Mouse (Mus musculus): Measurements from ENCODE around the gene Nr1h4. TPM values are rescaled to one million over a fixed set of nuclear protein-coding genes. Genes with fewer than 3 reads are reported as not detected.

The Nr1h4 gene
- polyA plus RNA-seq, 1 experiment from 2014 or later: 117 TPM

DNA sequence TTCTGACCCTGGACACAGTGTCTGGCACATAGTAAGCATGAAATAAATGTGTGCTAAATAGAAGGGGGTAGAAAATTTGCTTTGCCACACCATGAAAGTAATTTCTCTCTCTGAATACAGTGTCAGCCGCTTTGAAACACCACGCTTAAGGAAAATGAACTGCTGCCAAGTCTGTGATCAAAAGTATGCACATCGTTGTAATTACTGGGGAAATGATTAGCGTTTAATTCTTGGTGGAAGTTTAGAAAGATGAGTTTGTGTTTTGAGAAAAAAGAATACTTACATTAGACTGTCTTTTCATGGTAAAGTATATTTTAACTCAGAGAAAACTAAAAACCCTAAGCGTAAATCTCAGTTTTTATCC lies 27.8 kb downstream of the Nr1h4 start:
- ATAC-seq: no peak
- Histone ChIP-seq H3K27me3 (replicated peaks; ENCODE audit: control insufficient read depth, insufficient read depth, low read length) (no peaks in the 10 kb centered on the region), H3K36me3 (ENCODE audit: control insufficient read depth, insufficient read depth) (no peaks in the 10 kb centered on the region), H3K9ac (ENCODE audit: low read depth, low read length) (peak overlapping the region; percentile 41), H3K4me3 (ENCODE audit: low read depth, low read length) (peak overlapping the region; percentile 55), H3K9me3 (ENCODE audit: control insufficient read depth) (no peaks in the 10 kb centered on the region), H3K4me1 (replicated peaks; ENCODE audit: control insufficient read depth, insufficient read depth, low read length) (no peaks in the 10 kb centered on the region), H3K27ac (ENCODE audit: low read depth, low read length) (peak overlapping the region; percentile 85), H3K4me2 (replicated peaks; ENCODE audit: low read depth) (peak overlapping the region; percentile 63)
- TF ChIP-seq CTCF (IDR thresholded peaks at IDR 0.05; ENCODE audit: low read depth): no peak
- WGBS: 30% methylated on average over 5 of the region's 5 CpGs

DNA sequence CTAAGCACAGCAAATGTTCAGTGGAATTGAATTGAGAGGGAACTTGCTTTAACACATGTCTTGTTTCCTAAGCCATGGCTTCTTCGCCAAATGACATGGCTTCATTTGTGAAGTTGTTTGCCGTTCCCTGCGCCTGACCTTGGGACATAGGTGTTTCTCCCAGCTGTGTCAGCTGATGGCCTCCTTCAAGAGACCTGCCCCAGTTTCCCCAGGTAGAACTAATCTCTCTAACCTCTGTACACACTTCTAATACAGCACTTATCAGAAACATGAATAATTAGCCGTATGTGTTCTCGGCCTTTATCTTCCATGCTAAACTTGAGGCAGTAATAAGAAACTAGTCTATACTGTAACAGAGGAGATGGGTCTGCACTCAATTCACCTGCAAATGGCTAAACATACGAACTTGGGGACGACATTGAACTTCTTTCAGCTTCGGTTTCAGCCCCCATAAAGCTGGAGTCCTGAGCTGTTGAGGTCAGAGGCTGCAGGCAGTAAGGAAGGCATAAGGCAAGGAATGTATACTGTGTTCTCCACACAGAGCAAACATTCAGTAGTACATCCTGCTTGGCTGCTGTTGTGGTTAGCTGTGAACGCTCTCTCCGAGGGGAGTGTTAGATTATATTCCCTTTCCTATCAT lies 28.3 kb downstream of the Nr1h4 start:
- no peaks in the 10 kb centered on the region for H3K36me3 ChIP-seq (ENCODE audit: control insufficient read depth, insufficient read depth)
- peak; percentile 84 for ATAC-seq
- peak overlapping the region; percentile 55 for H3K4me3 ChIP-seq (ENCODE audit: low read depth, low read length)
- TF ChIP-seq CTCF (IDR thresholded peaks at IDR 0.05; ENCODE audit: low read depth): no peak
- peak overlapping the region; percentile 41 for H3K9ac ChIP-seq (ENCODE audit: low read depth, low read length)
- H3K4me1 ChIP-seq (replicated peaks; ENCODE audit: control insufficient read depth, insufficient read depth, low read length): no peaks in the 10 kb centered on the region
- no peaks in the 10 kb centered on the region for H3K27me3 ChIP-seq (replicated peaks; ENCODE audit: control insufficient read depth, insufficient read depth, low read length)
- peak overlapping the region; percentile 63 for H3K4me2 ChIP-seq (replicated peaks; ENCODE audit: low read depth)
- no peaks in the 10 kb centered on the region for H3K9me3 ChIP-seq (ENCODE audit: control insufficient read depth)
- WGBS: 22% methylated on average over 10 of the region's 10 CpGs
- H3K27ac ChIP-seq (ENCODE audit: low read depth, low read length): peak overlapping the region; percentile 85

DNA sequence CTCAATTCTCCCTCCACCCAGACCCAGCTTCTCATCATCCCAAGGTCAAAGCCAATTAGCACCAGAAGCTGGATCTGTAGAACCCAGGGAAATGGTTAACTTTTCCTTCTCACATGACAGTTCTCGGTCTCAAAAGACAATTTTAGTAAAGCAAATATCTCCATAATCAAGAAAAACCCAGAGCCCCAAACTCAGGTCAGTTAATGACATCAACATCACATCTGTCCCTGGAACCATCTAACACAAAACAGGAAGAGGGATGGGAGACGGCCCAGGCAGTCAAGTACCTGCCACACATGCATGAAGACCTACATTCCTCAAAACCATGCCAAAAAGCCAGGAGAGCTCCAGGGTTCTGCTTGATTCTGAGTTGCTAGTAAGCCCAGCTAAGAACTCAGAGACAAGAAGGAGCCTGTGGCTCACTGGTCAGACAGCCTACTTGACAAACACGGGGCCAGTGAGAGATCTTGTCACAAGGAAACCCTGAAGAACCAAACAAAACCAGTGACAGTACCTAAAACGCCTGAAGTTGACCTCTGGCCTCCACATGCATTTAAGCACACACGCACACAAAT lies 30.3 kb downstream of the Nr1h4 start:
- Histone ChIP-seq H3K27me3 (replicated peaks; ENCODE audit: control insufficient read depth, insufficient read depth, low read length) (no peaks in the 10 kb centered on the region), H3K27ac (ENCODE audit: low read depth, low read length) (peak overlapping the region; percentile 60; the same call in 1 of the 2 replicates), H3K9ac (ENCODE audit: low read depth, low read length) (peak overlapping the region; percentile 40; the same call in 1 of the 2 replicates), H3K4me3 (ENCODE audit: low read depth, low read length) (peak overlapping the region; percentile 1), H3K36me3 (ENCODE audit: control insufficient read depth, insufficient read depth) (peaks cover 2% of the 10 kb centered on the region; the same call in 1 of the 2 replicates), H3K4me1 (replicated peaks; ENCODE audit: control insufficient read depth, insufficient read depth, low read length) (no peaks in the 10 kb centered on the region), H3K9me3 (ENCODE audit: control insufficient read depth) (no peaks in the 10 kb centered on the region), H3K4me2 (replicated peaks; ENCODE audit: low read depth) (peak overlapping the region; percentile 63)
- no peak for ATAC-seq
- WGBS: 41% methylated on average over 5 of the region's 5 CpGs
- TF ChIP-seq CTCF (IDR thresholded peaks at IDR 0.05; ENCODE audit: low read depth): no peak

DNA sequence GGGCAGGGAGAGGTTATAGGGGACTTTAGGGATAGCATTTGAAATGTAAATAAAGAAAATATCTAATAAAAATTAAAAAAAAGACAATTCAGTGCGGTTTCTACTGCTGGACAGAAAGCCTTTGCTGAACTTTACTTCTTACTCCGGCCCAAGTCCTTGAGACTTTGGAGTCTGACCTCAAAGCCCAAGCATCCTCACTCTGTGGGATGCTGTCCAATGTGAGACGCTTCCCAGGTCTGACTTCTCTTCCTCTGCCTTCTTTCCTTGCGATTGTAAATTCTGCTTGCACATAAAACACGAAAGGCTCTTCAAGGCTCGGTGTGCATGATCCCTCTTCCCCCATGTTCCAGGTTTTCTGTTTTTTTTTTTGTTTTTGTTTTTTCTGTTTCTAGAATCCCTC lies 31.5 kb downstream of the Nr1h4 start:
- no peak for ATAC-seq
- no peak for TF ChIP-seq CTCF (IDR thresholded peaks at IDR 0.05; ENCODE audit: low read depth)
- Histone ChIP-seq H3K27ac (ENCODE audit: low read depth, low read length) (no peak overlapping the region), H3K9me3 (ENCODE audit: control insufficient read depth) (no peaks in the 10 kb centered on the region), H3K36me3 (ENCODE audit: control insufficient read depth, insufficient read depth) (peaks cover 9% of the 10 kb centered on the region; the same call in 1 of the 2 replicates), H3K27me3 (replicated peaks; ENCODE audit: control insufficient read depth, insufficient read depth, low read length) (no peaks in the 10 kb centered on the region), H3K4me3 (ENCODE audit: low read depth, low read length) (no peak overlapping the region), H3K4me2 (replicated peaks; ENCODE audit: low read depth) (peak overlapping the region; percentile 63), H3K4me1 (replicated peaks; ENCODE audit: control insufficient read depth, insufficient read depth, low read length) (no peaks in the 10 kb centered on the region), H3K9ac (ENCODE audit: low read depth, low read length) (no peak overlapping the region)
- 59% methylated on average over 6 of the region's 6 CpGs for WGBS

DNA sequence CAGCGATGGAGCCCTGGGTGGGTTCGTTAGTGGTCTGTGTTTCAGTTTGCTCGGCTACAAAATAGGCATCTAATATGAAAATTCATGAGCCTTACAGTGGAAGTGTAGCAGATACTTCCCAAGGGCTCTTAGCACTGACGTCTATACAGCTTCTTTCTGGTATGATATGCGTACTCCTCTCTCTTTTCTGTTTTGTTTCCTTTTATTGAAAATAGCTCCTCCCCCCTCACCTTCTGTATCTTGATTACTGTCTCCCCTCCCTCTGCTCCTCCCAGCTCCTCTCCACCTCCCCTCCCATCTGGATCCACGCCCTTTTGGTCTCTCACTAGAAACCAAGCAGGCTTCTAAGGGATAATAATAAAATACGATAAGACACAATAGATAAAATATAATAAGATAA lies 37.8 kb downstream of the Nr1h4 start:
- Histone ChIP-seq H3K9ac (ENCODE audit: low read depth, low read length) (no peak overlapping the region), H3K4me2 (replicated peaks; ENCODE audit: low read depth) (no peak overlapping the region), H3K36me3 (ENCODE audit: control insufficient read depth, insufficient read depth) (peaks cover 17% of the 10 kb centered on the region), H3K4me1 (replicated peaks; ENCODE audit: control insufficient read depth, insufficient read depth, low read length) (no peaks in the 10 kb centered on the region), H3K4me3 (ENCODE audit: low read depth, low read length) (no peak overlapping the region), H3K27ac (ENCODE audit: low read depth, low read length) (no peak overlapping the region), H3K27me3 (replicated peaks; ENCODE audit: control insufficient read depth, insufficient read depth, low read length) (no peaks in the 10 kb centered on the region), H3K9me3 (ENCODE audit: control insufficient read depth) (no peaks in the 10 kb centered on the region)
- TF ChIP-seq CTCF (IDR thresholded peaks at IDR 0.05; ENCODE audit: low read depth): no peak
- 52% methylated on average over 7 of the region's 7 CpGs for WGBS
- ATAC-seq: no peak

DNA sequence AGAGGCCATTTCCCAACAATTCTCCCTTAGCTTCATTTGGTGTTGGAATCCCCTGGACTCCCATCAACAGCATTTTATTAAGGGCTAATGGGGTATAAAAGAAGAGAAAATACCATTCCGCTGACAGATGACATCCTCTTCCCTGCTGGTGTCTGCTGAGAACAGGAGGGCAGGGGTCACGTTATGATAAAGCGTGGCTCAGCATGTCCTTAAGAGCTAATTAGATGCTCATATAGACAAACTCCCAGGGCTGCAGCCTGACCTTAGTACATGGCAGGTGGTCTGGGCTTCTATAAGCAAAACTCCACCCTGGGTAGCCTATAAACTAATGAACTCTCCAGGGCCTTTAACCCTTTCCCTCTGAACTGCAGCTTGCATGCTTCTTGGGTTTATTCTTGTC lies 42.1 kb downstream of the Nr1h4 start:
- no peak for ATAC-seq
- H3K4me3 ChIP-seq (ENCODE audit: low read depth, low read length): no peak overlapping the region
- WGBS: 27% methylated on average over 3 of the region's 3 CpGs
- no peaks in the 10 kb centered on the region for H3K4me1 ChIP-seq (replicated peaks; ENCODE audit: control insufficient read depth, insufficient read depth, low read length)
- no peaks in the 10 kb centered on the region for H3K9me3 ChIP-seq (ENCODE audit: control insufficient read depth)
- H3K36me3 ChIP-seq (ENCODE audit: control insufficient read depth, insufficient read depth): peaks cover 4% of the 10 kb centered on the region
- H3K4me2 ChIP-seq (replicated peaks; ENCODE audit: low read depth): no peak overlapping the region
- no peak for TF ChIP-seq CTCF (IDR thresholded peaks at IDR 0.05; ENCODE audit: low read depth)
- no peak overlapping the region for H3K27ac ChIP-seq (ENCODE audit: low read depth, low read length)
- H3K9ac ChIP-seq (ENCODE audit: low read depth, low read length): no peak overlapping the region
- no peaks in the 10 kb centered on the region for H3K27me3 ChIP-seq (replicated peaks; ENCODE audit: control insufficient read depth, insufficient read depth, low read length)

Measured in intestine, postnatal 0 days (tissue).